Mouse (Mus musculus) liver, embryonic 16.5 days (tissue): ENCODE results near the gene Mrps18b. TPM values are rescaled to one million over a fixed set of nuclear protein-coding genes. Genes with fewer than 3 reads are reported as not detected.

Experiments
- ATAC-seq: fragments of 200-750 bp; cut with Nextera tagmentation; 2 replicates; pipeline ENCODE4 v1.8.0; 2017; ENCODE audit warnings: low read depth, mild to moderate bottlenecking, moderate number of reproducible peaks, moderate library complexity
- H3K27ac ChIP-seq: fragments of 300-500 bp; sonication (generic); 2 replicates; pipeline ENCODE4 v1.5.1; 2014; ENCODE audit warnings: mild to moderate bottlenecking, low read length
- H3K27me3 ChIP-seq: fragments of 300-500 bp; sonication (generic); 2 replicates; pipeline ENCODE4 v1.6.1; 2014; ENCODE audit warnings: low read depth, low read length, mixed read lengths; ENCODE audit not compliant: control insufficient read depth, insufficient read depth
- H3K36me3 ChIP-seq: fragments of 300-500 bp; sonication (generic); 2 replicates; pipeline ENCODE4 v1.6.1; 2014; ENCODE audit warnings: mild to moderate bottlenecking; ENCODE audit not compliant: control insufficient read depth, insufficient read depth
- H3K4me1 ChIP-seq: fragments of 300-500 bp; sonication (generic); 2 replicates; pipeline ENCODE4 v1.6.1; 2014; ENCODE audit warnings: low read depth, low read length, mixed read lengths; ENCODE audit not compliant: control insufficient read depth
- H3K4me2 ChIP-seq: fragments of 300-500 bp; sonication (generic); 2 replicates; pipeline ENCODE4 v1.6.1; 2014; ENCODE audit warnings: low read depth, low read length, mixed read lengths
- H3K4me3 ChIP-seq: fragments of 300-500 bp; sonication (generic); 2 replicates; pipeline ENCODE4 v1.5.1; 2014; ENCODE audit warnings: low read depth, mild to moderate bottlenecking, low read length
- H3K9ac ChIP-seq: fragments of 300-500 bp; sonication (generic); 2 replicates; pipeline ENCODE4 v1.6.1; 2014; ENCODE audit warnings: low read depth, low read length
- H3K9me3 ChIP-seq: fragments of 300-500 bp; sonication (generic); replicated peaks from 2 replicates; pipeline ENCODE4 v1.6.1; 2016; ENCODE audit warnings: low read length; ENCODE audit not compliant: control insufficient read depth
- WGBS: fragments of 180-500 bp; shearing (Covaris S2); extraction: QIAGEN DNeasy Blood & Tissue Kit; methylation state at CpG from one replicate; pipeline ENCODE4 v1.1.7; 2014; ENCODE audit not compliant: insufficient replicate concordance; 5-methylcytosine and 5-hydroxymethylcytosine counted together
- polyA plus RNA-seq: library from polyadenylated mRNA; unstranded; fragments of >200 nt; fragmentation: Nextera tagmentation; extraction: Ambion mirVana; gene quantifications from 2 replicates; pipeline ENCODE4 v1.2.1, GENCODE M21; 2015

Mrps18b gene
- polyA plus RNA-seq, 1 experiment from 2014 or later = 56.3 TPM

DNA sequence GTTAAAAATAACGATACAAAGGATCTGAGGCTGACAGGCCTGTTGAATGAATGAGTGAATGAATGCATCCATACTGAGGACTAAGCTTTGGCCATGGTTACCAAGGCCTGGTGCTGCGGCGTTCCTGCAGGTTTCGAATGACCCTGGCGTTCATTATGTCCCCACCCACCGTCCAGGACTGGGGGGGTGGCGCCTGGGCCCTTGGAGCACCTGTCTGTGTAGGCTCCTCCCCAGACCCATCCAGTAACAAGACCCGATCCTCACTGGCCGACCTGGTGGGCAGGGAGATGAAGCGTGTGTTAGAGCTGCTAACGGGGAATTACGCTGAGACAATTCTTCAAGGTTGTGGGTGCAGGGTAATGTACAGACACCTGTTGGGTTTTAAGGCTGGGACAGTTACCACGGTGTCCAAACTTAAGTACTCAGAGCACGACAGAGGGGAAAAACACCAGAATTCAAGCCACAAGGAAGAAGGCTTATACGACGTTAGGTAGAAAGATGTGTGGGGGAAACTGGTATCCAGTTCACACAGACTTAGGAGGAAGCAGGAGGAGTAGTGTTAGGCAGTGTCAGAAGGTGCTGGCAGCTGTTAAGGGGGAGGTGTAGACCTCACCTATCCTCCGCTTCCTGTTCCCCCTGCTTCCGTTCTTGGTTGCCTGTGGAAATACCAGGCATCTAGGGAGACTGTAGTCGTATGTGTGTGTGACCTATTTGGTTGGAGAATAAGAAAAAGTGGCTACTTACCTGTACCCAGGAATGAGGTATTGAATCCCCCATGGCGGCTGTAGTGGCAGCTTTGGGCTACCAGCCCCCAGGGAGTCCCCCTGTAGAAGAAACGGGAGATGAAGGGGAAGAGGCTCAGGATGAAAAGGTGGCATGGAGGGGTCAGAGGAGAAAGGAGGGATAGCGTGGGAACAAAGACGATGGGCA lies 18.3 kb downstream of the Mrps18b start:
- Histone ChIP-seq H3K36me3 (peaks cover 6% of the 10 kb centered on the region; the same call in 1 of the 2 replicates), H3K4me1 (peaks cover 13% of the 10 kb centered on the region), H3K4me2 (peak overlapping the region; percentile 97), H3K9me3 (no peaks in the 10 kb centered on the region), H3K9ac (peak overlapping the region; percentile 54), H3K27ac (peak overlapping the region; percentile 53), H3K27me3 (no peaks in the 10 kb centered on the region), H3K4me3 (peak overlapping the region; percentile 91)
- ATAC-seq = peak; percentile 37; the same call in 1 of the 2 replicates
- 31% methylated on average over 23 of the region's 23 CpGs for WGBS

DNA sequence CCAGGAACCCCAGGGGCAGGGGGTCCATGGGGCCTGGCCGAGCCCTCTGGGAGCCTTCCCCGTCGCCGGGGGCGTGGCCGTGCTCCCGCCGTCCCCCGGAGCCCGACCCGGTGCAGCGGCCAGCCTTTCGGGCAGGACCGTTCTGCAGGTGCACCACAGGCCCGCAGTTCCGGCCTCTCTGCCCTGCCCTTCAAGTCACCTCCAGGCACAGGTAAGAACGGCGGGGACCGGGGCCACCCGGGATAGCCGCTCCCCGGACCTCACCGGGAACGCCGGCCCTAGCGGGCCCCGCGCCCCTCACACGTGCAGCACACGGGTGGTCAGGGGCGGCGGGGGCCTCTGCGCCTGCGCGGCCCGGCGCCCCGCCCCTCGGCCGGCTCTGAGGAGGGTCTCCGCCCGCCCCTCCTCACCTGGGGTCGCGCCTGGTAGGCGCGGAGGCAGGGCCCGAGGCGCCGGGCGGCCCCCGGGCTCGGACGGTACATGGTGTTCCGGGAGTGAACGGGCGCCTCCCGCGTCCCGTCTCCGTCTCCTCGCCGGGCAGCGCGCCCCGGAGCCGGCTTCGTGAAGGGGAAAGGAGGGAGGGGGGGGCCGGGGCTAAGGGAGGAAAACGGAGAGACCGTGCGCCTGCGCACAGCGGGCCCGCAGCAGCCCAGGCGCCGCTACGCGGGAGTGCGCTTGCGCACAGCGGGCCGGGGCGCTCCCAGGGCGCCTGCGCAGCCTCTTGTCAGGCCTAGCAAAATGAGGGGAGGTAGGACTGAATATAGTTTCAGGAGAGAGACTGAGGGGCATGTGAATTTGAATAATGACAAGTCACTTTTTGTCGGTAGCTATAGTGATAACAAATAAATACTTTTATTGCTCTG lies 19.2 kb downstream of the Mrps18b start, which contains the start of gene 2310061I04Rik:
Gene 2310061I04Rik (minus strand): TSS at position 651 of the 863 bp plus-strand sequence.
- peak; percentile 95 for ATAC-seq
- peak within 1 kb of the TSS; percentile 97 for H3K4me2 ChIP-seq
- H3K4me3 ChIP-seq = peak within 1 kb of the TSS; percentile 91
- H3K27ac ChIP-seq = peak within 1 kb of the TSS; percentile 80
- WGBS = under 1% methylated on average over 85 of the region's 86 CpGs
- H3K4me1 ChIP-seq = peaks cover 13% of the 10 kb centered on the region
- H3K9ac ChIP-seq = peak within 1 kb of the TSS; percentile 93
- peaks cover 10% of the 10 kb centered on the region for H3K36me3 ChIP-seq
- H3K9me3 ChIP-seq = no peaks in the 10 kb centered on the region
- H3K27me3 ChIP-seq = no peaks in the 10 kb centered on the region

DNA sequence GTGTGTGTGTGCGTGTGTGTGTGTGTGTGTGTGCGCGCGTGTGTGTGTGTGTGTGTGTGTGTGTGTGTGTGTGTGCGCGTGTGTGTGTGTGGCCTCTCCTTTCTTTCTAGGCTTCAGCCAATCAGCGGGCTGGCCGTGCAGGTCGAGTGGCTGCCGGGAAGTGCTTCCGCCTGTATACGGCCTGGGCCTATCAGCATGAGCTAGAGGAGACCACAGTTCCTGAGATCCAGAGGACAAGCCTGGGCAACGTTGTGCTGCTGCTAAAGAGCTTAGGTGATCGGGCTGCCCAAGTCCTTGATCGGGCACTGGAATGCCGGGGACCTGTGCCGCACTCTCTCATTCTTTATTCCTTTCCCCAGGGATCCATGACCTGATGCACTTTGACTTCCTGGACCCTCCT lies 28.5 kb downstream of the Mrps18b start:
- Histone ChIP-seq H3K4me1 (no peaks in the 10 kb centered on the region), H3K4me3 (no peak overlapping the region), H3K27me3 (no peaks in the 10 kb centered on the region), H3K9ac (no peak overlapping the region), H3K27ac (no peak overlapping the region), H3K9me3 (no peaks in the 10 kb centered on the region), H3K4me2 (no peak overlapping the region), H3K36me3 (peaks cover 66% of the 10 kb centered on the region)
- no peak for ATAC-seq
- WGBS = 80% methylated on average over 13 of the region's 17 CpGs

DNA sequence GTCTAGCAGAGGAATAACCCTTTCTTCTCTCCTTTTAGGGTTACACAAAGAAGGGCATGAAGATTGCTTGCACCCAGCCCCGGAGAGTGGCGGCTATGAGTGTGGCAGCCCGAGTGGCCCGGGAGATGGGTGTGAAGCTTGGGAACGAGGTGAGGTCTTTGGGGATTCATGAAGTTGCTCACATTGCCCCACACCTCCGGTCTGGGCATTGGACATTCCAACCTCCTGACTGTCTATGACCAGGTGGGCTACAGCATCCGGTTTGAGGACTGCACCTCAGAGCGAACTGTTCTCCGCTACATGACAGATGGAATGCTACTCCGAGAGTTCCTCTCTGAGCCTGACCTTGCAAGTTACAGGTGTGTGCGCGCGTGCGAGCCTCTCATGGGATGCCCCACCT lies 32.4 kb downstream of the Mrps18b start:
- 89% methylated on average over 14 of the region's 14 CpGs for WGBS
- Histone ChIP-seq H3K27ac (no peak overlapping the region), H3K4me1 (peaks cover 11% of the 10 kb centered on the region), H3K9ac (no peak overlapping the region), H3K4me3 (no peak overlapping the region), H3K27me3 (no peaks in the 10 kb centered on the region), H3K9me3 (no peaks in the 10 kb centered on the region), H3K36me3 (peaks cover 54% of the 10 kb centered on the region), H3K4me2 (no peak overlapping the region)
- ATAC-seq = no peak

DNA sequence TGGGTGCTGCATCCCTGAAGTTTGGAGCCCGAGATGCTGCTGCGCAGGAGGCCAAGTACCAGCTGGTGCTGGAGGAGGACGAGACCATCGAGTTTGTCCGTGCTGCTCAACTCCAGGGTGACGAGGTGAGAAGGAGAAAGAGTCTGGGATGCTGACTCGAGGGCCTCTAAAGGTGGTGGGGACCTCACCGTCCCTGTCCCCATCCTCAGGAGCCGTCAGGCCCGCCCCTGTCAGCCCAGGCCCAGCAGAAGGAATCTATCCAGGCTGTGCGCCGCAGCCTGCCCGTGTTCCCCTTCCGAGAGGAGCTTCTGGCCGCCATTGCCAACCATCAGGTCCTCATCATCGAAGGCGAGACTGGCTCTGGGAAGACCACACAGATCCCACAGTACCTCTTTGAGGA lies 33.3 kb downstream of the Mrps18b start:
- WGBS = 89% methylated on average over 17 of the region's 17 CpGs
- no peaks in the 10 kb centered on the region for H3K27me3 ChIP-seq
- H3K4me3 ChIP-seq = no peak overlapping the region
- no peaks in the 10 kb centered on the region for H3K9me3 ChIP-seq
- H3K36me3 ChIP-seq = peaks cover 49% of the 10 kb centered on the region
- no peak for ATAC-seq
- no peak overlapping the region for H3K4me2 ChIP-seq
- H3K4me1 ChIP-seq = peaks cover 11% of the 10 kb centered on the region
- no peak overlapping the region for H3K27ac ChIP-seq
- H3K9ac ChIP-seq = no peak overlapping the region

DNA sequence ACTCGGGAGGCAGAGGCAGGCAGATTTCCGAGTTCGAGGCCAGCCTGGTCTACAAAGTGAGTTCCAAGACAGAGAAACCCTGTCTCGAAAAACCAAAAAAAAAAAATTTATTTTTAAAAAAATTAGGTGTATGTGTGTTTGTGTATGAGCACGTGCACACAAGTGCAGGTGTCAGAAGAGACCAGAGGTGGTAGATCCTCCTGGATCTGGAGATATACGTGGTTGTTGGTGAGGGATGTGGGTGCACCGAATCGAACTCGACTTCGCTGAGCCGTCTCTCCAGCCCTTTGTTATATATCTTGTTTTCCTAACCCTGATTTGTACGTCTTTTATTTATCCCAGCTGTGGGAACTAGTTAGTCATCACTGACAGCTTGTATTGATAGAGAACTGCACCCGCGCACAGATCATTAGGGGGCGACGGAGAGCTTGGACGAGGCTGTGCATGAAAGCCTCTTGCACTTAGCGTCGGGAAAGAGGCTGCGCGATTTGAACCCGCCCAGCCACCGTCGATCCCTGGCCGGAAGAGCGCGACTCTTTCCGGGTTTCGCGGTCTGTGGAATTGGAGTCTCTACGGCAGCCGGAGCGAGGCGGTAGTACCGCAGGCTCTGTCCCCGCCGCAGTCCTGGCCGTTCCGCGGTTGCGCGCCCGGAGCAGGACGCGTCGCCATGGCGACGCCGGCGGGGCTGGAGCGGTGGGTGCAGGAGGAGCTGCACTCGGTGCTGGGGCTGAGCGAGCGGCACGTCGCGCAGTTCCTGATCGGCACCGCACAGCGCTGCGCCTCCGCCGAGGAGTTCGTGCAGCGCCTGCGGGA lies 36.7 kb downstream of the Mrps18b start, which contains the start of gene Dhx16:
Gene Dhx16 (plus strand): TSS at position 575 of the 813 bp plus-strand sequence.
- Histone ChIP-seq H3K4me2 (peak within 1 kb of the TSS; percentile 74), H3K4me1 (peaks cover 15% of the 10 kb centered on the region), H3K4me3 (peak within 1 kb of the TSS; percentile 85), H3K9ac (peak within 1 kb of the TSS; percentile 91), H3K27me3 (no peaks in the 10 kb centered on the region), H3K9me3 (no peaks in the 10 kb centered on the region), H3K36me3 (peaks cover 31% of the 10 kb centered on the region), H3K27ac (peak within 1 kb of the TSS; percentile 78)
- WGBS = 5% methylated on average over 66 of the region's 66 CpGs
- ATAC-seq = peak; percentile 96

DNA sequence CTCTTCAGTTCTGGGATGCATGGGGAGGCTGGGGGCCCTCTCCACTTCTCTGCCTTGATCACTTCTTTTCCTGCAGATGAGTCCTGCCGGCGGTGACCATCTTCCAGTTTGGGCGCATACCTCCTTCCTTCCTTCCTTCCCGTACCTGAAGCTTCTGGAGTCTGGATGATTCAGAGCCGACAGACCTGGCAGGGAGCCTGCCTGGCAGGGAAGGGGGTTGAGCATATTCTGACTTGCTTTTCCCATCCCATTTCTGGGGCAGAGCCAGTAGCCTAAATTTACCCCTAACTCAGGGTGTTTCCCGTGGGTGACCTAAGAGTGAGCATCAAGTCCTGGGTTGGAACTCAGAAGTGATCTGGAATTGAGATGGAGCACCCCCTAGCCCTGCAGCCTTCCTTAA lies 41.5 kb downstream of the Mrps18b start:
- peaks cover 4% of the 10 kb centered on the region for H3K27me3 ChIP-seq
- H3K27ac ChIP-seq = no peak overlapping the region
- no peak overlapping the region for H3K4me3 ChIP-seq
- peaks cover 2% of the 10 kb centered on the region; the same call in 1 of the 2 replicates for H3K9me3 ChIP-seq
- ATAC-seq = no peak
- H3K4me1 ChIP-seq = peaks cover 27% of the 10 kb centered on the region
- 76% methylated on average over 6 of the region's 6 CpGs for WGBS
- H3K9ac ChIP-seq = no peak overlapping the region
- peaks cover 3% of the 10 kb centered on the region; the same call in 1 of the 2 replicates for H3K36me3 ChIP-seq
- H3K4me2 ChIP-seq = no peak overlapping the region
